Mouse (Mus musculus): ENCODE measurements around the gene Homer1. TPM values are rescaled to one million over a fixed set of nuclear protein-coding genes. Genes with fewer than 3 reads are reported as not detected.

Homer1 gene
- total and polyA plus RNA-seq, 2 experiments from 2014 or later, result 14.8 to 71.9 TPM

DNA sequence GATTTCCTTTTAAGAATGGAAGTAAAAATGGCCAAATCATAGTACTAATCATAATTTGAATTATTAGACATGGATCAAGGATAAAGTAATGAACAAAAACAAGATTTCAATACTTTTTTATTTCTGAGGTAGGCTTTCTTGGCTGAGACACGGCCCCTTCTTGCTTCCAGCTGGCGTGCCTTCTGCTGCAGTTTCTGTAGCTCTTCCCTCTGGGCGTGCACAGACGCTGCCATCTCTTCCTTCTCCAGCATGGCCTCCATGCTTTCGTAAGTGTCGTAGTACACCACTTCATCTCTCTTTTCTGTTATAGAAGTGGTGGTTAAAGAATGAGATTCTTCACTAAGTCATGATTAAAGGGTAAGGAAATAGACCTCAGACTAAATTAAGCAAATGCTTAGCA lies 153.8 kb downstream of the Homer1 start:
- Histone ChIP-seq H3K36me3 (replicated peaks; ENCODE audit: control insufficient read depth, insufficient read depth, low read length) (peaks cover 56% of the 10 kb centered on the region), H3K9ac (replicated peaks; ENCODE audit: low read depth, low read length) (no peak overlapping the region), H3K27me3 (ENCODE audit: control insufficient read depth, insufficient read depth, low read length) (no peaks in the 10 kb centered on the region), H3K4me3 (ENCODE audit: low read depth, low read length) (no peak overlapping the region), H3K27ac (ENCODE audit: low read depth) (no peak overlapping the region), H3K4me2 (ENCODE audit: low read depth, low read length) (no peak overlapping the region), H3K9me3 (replicated peaks; ENCODE audit: control insufficient read depth, low read length) (no peaks in the 10 kb centered on the region), H3K4me1 (ENCODE audit: control insufficient read depth, insufficient read depth) (no peaks in the 10 kb centered on the region)
- WGBS, result 95% methylated on average over 6 of the region's 6 CpGs
- ATAC-seq (ENCODE audit: insufficient read depth, low read depth), result no peak
- no peak for DNase-seq (ENCODE audit: low spot score)
- TF ChIP-seq EP300 (IDR thresholded peaks at IDR 0.05; ENCODE audit: low read depth), result no peak
- no peak for TF ChIP-seq CTCF (IDR thresholded peaks at IDR 0.05; ENCODE audit: low read depth)

Other genes with a start within 250 kb of the Homer1 start
- gene Cmya5, start 154.9 kb upstream of the Homer1 start, total RNA-seq (2014; rRNA removed; ENCODE audit: low replicate concordance), result 30.7 and 34.6 TPM in 2 replicates
- 7.3 and 8.3 TPM in 2 replicates for gene Cmya5, start 154.9 kb upstream of the Homer1 start, polyA plus RNA-seq (2015; fragmentation: Nextera tagmentation; extraction: Ambion mirVana)
- 32.1 and 34.0 TPM in 2 replicates for gene Tent2, start 107.2 kb upstream of the Homer1 start, total RNA-seq (2014; rRNA removed; ENCODE audit: low replicate concordance)
- gene Tent2, start 107.2 kb upstream of the Homer1 start, polyA plus RNA-seq (2015; fragmentation: Nextera tagmentation; extraction: Ambion mirVana), result 18.9 and 19.2 TPM in 2 replicates
- 30.1 and 32.6 TPM in 2 replicates for gene Jmy, start 200.2 kb downstream of the Homer1 start, total RNA-seq (2014; rRNA removed; ENCODE audit: low replicate concordance)
- gene Jmy, start 200.2 kb downstream of the Homer1 start, polyA plus RNA-seq (2015; fragmentation: Nextera tagmentation; extraction: Ambion mirVana), result 6.3 and 6.4 TPM in 2 replicates

Measured in heart, postnatal 0 days (tissue).